Mouse (Mus musculus): ENCODE data around the gene Ehmt2. TPM values are rescaled to one million over a fixed set of nuclear protein-coding genes. Genes with fewer than 3 reads are reported as not detected.

Ehmt2 gene
- total and polyA plus RNA-seq, 2 experiments from 2014 or later, result 57.4 to 309 TPM

- WGBS, result 70% methylated on average over 11 of the region's 11 CpGs
- no peak for ATAC-seq
- no peak within 1 kb of the TSS for H3K4me2 ChIP-seq (ENCODE audit: low read depth, low read length)
- H3K9ac ChIP-seq (replicated peaks; ENCODE audit: low read length), result no peak within 1 kb of the TSS
- no peaks in the 10 kb centered on the region for H3K4me1 ChIP-seq (ENCODE audit: insufficient read depth, low read length)
- no peak within 1 kb of the TSS for H3K27ac ChIP-seq
- H3K4me3 ChIP-seq (ENCODE audit: low read length), result no peak within 1 kb of the TSS
- 0 out of 2 replicates have a peak, but pooled peaks cover 3% of the 10 kb centered on the region for H3K27me3 ChIP-seq (ENCODE audit: insufficient read depth, low read length)
- no peak for TF ChIP-seq CTCF (IDR thresholded peaks at IDR 0.05; ENCODE audit: low read depth)
- H3K9me3 ChIP-seq (ENCODE audit: low read length), result no peaks in the 10 kb centered on the region
- DNase-seq (ENCODE audit: low spot score), result no peak
- no peaks in the 10 kb centered on the region for H3K36me3 ChIP-seq (ENCODE audit: insufficient read depth, low read length)
Observed at GRCm38 (mm10) chr17:34879336-34879879, 18.9 kb upstream of the Ehmt2 start, which contains the start of gene Zbtb12. Zbtb12 (plus strand) TSS chr17:34879483.

- TF ChIP-seq CTCF (IDR thresholded peaks at IDR 0.05; ENCODE audit: low read depth), result no peak
- 0 out of 2 replicates have a peak, but pooled peaks cover 3% of the 10 kb centered on the region for H3K27me3 ChIP-seq (ENCODE audit: insufficient read depth, low read length)
- ATAC-seq (no peak), DNase-seq (ENCODE audit: low spot score) (no peak)
- no peaks in the 10 kb centered on the region for H3K9me3 ChIP-seq (ENCODE audit: low read length)
- H3K4me1 ChIP-seq (ENCODE audit: insufficient read depth, low read length), result no peaks in the 10 kb centered on the region
- H3K27ac ChIP-seq, result no peak overlapping the region
- H3K36me3 ChIP-seq (ENCODE audit: insufficient read depth, low read length), result no peaks in the 10 kb centered on the region
- no peak overlapping the region for H3K9ac ChIP-seq (replicated peaks; ENCODE audit: low read length)
- no peak overlapping the region for H3K4me3 ChIP-seq (ENCODE audit: low read length)
- H3K4me2 ChIP-seq (ENCODE audit: low read depth, low read length), result no peak overlapping the region
Observed at GRCm38 (mm10) chr17:34881166-34881565, 17.1 kb upstream of the Ehmt2 start.

- H3K9me3 ChIP-seq (ENCODE audit: low read length), result no peaks in the 10 kb centered on the region
- TF ChIP-seq CTCF (IDR thresholded peaks at IDR 0.05; ENCODE audit: low read depth), result no peak
- no peak within 1 kb of the TSS for H3K9ac ChIP-seq (replicated peaks; ENCODE audit: low read length)
- 8% methylated on average over 15 of the region's 15 CpGs for WGBS
- no peak for ATAC-seq
- no peaks in the 10 kb centered on the region for H3K4me1 ChIP-seq (ENCODE audit: insufficient read depth, low read length)
- H3K27me3 ChIP-seq (ENCODE audit: insufficient read depth, low read length), result 0 out of 2 replicates have a peak, but pooled peaks cover 3% of the 10 kb centered on the region
- DNase-seq (ENCODE audit: low spot score), result no peak
- H3K27ac ChIP-seq, result no peak within 1 kb of the TSS
- H3K4me3 ChIP-seq (ENCODE audit: low read length), result no peak within 1 kb of the TSS
- H3K36me3 ChIP-seq (ENCODE audit: insufficient read depth, low read length), result no peaks in the 10 kb centered on the region
- H3K4me2 ChIP-seq (ENCODE audit: low read depth, low read length), result no peak within 1 kb of the TSS
Observed at GRCm38 (mm10) chr17:34881683-34882310, 16.5 kb upstream of the Ehmt2 start, which contains the start of gene Gm20547. Gm20547 (minus strand) TSS chr17:34882042.

GRCm38 (mm10) chr17:34883332-34883731 lies 14.9 kb upstream of the Ehmt2 start:
- Histone ChIP-seq H3K27ac (no peak overlapping the region), H3K9ac (replicated peaks; ENCODE audit: low read length) (no peak overlapping the region), H3K36me3 (ENCODE audit: insufficient read depth, low read length) (no peaks in the 10 kb centered on the region), H3K4me3 (ENCODE audit: low read length) (no peak overlapping the region), H3K4me2 (ENCODE audit: low read depth, low read length) (no peak overlapping the region), H3K4me1 (ENCODE audit: insufficient read depth, low read length) (no peaks in the 10 kb centered on the region), H3K9me3 (ENCODE audit: low read length) (no peaks in the 10 kb centered on the region), H3K27me3 (ENCODE audit: insufficient read depth, low read length) (0 out of 2 replicates have a peak, but pooled peaks cover 3% of the 10 kb centered on the region)
- DNase-seq (ENCODE audit: low spot score) (no peak), ATAC-seq (no peak)
- WGBS, result 62% methylated on average over 3 of the region's 3 CpGs
- TF ChIP-seq CTCF (IDR thresholded peaks at IDR 0.05; ENCODE audit: low read depth), result no peak

DNA sequence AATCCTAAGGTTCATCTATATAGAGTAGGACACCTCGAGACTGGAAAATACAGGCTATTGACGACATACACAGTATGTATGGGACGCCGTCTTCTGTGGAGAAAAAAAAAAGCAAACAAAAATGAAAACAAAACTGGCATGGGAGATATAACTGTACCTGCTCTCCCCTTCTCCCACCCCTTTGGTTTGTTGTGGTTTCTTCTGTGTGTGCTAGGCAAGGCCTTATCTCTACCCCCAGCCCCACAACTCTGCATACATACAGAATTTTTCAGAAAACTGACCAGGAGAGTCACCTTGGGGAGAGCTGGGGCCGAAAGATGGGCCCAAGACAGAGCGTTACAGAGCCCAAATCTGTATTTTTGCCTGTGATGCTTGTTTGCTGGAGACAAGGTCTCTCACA lies 13.6 kb upstream of the Ehmt2 start:
- H3K4me2 ChIP-seq (ENCODE audit: low read depth, low read length), result no peak overlapping the region
- WGBS, result 88% methylated on average over 6 of the region's 6 CpGs
- H3K4me1 ChIP-seq (ENCODE audit: insufficient read depth, low read length), result no peaks in the 10 kb centered on the region
- no peak overlapping the region for H3K4me3 ChIP-seq (ENCODE audit: low read length)
- H3K9ac ChIP-seq (replicated peaks; ENCODE audit: low read length), result no peak overlapping the region
- no peaks in the 10 kb centered on the region for H3K9me3 ChIP-seq (ENCODE audit: low read length)
- TF ChIP-seq CTCF (IDR thresholded peaks at IDR 0.05; ENCODE audit: low read depth), result no peak
- H3K27me3 ChIP-seq (ENCODE audit: insufficient read depth, low read length), result 0 out of 2 replicates have a peak, but pooled peaks cover 3% of the 10 kb centered on the region
- no peak for DNase-seq (ENCODE audit: low spot score)
- no peak for ATAC-seq
- H3K27ac ChIP-seq, result no peak overlapping the region
- no peaks in the 10 kb centered on the region for H3K36me3 ChIP-seq (ENCODE audit: insufficient read depth, low read length)

DNA sequence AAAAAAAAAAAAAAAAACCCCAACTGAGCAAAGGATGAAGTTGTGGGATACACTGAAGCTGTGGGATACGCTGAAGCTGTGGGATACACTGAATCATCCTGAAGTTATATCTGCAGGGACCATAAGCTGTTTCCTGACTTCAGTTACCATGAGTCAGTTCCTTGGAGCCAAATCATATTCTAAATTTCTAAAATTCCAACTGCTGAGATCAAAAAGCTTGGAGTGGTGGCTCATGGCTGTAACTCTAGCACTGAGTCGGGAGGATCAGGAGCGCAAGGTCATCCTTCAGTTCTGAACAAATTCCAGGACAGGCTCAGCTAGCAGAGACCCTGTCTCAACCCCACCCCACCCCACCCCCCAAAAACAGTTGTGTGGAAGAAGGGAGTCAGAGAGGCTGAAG lies 12.7 kb upstream of the Ehmt2 start:
- no peaks in the 10 kb centered on the region for H3K9me3 ChIP-seq (ENCODE audit: low read length)
- H3K4me1 ChIP-seq (ENCODE audit: insufficient read depth, low read length), result no peaks in the 10 kb centered on the region
- H3K4me3 ChIP-seq (ENCODE audit: low read length), result no peak overlapping the region
- no peak overlapping the region for H3K9ac ChIP-seq (replicated peaks; ENCODE audit: low read length)
- no peak for ATAC-seq
- H3K4me2 ChIP-seq (ENCODE audit: low read depth, low read length), result no peak overlapping the region
- H3K36me3 ChIP-seq (ENCODE audit: insufficient read depth, low read length), result no peaks in the 10 kb centered on the region
- H3K27me3 ChIP-seq (ENCODE audit: insufficient read depth, low read length), result 0 out of 2 replicates have a peak, but pooled peaks cover 3% of the 10 kb centered on the region
- no peak overlapping the region for H3K27ac ChIP-seq
- TF ChIP-seq CTCF (IDR thresholded peaks at IDR 0.05; ENCODE audit: low read depth), result no peak
- no peak for DNase-seq (ENCODE audit: low spot score)
- 91% methylated on average over 3 of the region's 3 CpGs for WGBS

- WGBS, result 90% methylated on average over 5 of the region's 5 CpGs
- ATAC-seq (no peak), DNase-seq (ENCODE audit: low spot score) (no peak)
- H3K27me3 ChIP-seq (ENCODE audit: insufficient read depth, low read length), result no peaks in the 10 kb centered on the region
- H3K36me3 ChIP-seq (ENCODE audit: insufficient read depth, low read length), result no peaks in the 10 kb centered on the region
- TF ChIP-seq CTCF (IDR thresholded peaks at IDR 0.05; ENCODE audit: low read depth), result no peak
- no peak overlapping the region for H3K4me3 ChIP-seq (ENCODE audit: low read length)
- H3K9ac ChIP-seq (replicated peaks; ENCODE audit: low read length), result no peak overlapping the region
- H3K4me1 ChIP-seq (ENCODE audit: insufficient read depth, low read length), result no peaks in the 10 kb centered on the region
- no peaks in the 10 kb centered on the region for H3K9me3 ChIP-seq (ENCODE audit: low read length)
- no peak overlapping the region for H3K27ac ChIP-seq
- no peak overlapping the region for H3K4me2 ChIP-seq (ENCODE audit: low read depth, low read length)
Observed at GRCm38 (mm10) chr17:34887942-34888341, 10.3 kb upstream of the Ehmt2 start.
